Mouse (Mus musculus) v-Abl transformed pro-B cells (cell line): ENCODE results near the gene Plp2.

Experiments used
- in situ Hi-C, 2 experiments: fragments of 400-800 bp; cut with MboI; formaldehyde crosslinking; loops; one replicate each; pipeline ENCODE4 v1.15.1; 2025; ENCODE audit not compliant: unreplicated experiment in 2 of 2

Plp2 gene

GRCm38 (mm10) chrX:7665739-7666502 is 5.3 kb downstream of the Plp2 start:
- in situ Hi-C loops: no loop called here

- in situ Hi-C loops: no loop called here
These were observed 6.4 kb downstream of the Plp2 start for GRCm38 (mm10) chrX:7664791-7665190.

GRCm38 (mm10) chrX:7662936-7663335 is 8.3 kb downstream of the Plp2 start:
- in situ Hi-C loops: no loop called here

DNA sequence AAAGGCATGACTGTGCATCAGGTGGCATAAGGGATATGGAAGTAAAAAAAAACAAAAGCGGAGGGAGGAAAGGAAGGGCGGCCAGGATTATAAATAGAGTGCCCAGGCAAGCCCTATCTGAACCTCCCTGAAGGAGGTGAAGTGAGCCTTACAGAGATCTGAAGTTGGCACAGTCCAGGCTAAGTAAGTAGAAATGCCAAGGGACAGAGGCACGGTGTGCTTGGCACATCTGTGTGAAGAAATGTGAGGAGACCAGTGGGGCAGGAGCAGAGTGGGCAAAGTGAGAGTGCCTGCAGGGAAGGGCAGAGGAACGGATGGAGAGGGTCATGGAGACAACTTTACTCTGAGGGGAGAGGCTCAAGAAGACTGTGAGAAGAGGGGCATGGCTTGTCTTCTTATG is 10.1 kb downstream of the Plp2 start:
- in situ Hi-C loops: no loop called here

DNA sequence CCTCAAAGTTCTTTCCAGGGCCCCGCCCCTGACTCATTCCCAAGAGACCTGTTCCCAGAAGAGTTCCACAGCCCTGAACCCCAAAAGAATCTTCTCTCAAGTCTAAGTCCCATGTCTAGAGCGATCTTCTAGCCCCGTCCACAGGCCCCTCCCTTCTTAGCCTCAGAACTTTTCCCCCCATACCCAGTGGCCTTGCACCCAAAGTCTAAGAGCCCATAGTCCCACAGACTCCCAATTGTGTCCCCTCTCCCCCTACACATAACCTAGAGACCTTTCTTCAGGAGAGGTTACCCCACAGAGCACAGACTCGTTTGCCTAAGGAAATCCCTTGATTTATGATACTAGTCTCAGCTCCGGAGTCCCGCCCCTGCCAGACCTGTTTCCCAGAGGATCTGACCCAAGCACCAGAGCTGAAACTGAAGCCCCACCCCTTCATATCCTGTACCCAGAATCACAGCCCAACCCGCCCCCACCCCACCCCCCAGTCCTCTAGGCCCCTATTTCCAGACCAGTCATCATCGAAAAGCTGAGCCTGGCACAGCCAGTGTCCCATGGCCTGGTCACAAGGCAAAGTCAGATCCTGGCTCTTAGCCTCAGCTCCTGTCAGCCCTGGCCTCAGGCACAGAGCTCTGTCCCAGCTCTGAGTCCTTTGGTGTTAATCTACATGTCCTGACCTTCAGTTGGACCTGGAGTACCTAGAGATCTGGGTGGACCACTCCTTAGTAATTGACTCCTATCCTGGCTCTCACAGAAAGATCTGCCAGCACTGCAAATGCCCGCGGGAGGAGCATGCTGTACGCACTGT is 12.2 kb downstream of the Plp2 start:
- in situ Hi-C loops: no loop called here

DNA sequence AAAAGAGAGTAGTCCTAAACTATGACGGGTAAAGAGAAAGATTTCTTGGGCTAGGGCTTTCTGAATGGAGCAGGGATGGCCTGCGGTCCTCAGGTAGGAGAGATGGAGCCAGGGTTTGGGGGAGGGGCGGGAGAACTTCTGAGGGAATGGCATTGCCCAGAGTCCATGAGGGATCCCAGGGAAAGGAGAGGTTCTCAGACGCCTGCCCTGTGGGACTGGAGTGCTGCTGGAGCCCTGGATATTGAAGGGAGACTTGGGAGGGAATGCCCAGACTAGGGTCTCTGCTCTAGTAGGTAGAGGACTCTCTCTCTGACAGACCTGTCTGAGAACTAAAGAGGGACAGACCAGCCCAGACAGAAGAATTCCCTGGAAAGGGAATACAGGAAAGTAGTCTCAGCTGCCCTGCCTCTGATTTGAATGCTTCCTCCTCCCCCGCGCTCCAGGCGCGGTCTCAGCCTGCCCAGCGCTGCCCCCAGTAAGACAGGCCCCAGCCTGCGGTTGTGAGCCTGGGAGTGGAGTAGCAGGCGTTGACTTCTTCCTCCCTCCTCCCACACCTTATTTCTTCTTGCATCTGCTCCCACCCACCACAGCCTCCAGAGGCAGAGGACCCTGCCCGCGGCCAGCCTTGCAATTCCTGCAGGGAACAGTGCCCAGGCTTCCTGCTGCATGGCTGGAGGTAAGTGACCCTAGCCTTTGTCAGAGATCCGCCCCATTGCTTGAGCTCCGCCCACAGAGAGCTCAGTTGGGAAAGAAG is 13.0 kb downstream of the Plp2 start:
- in situ Hi-C loops: no loop called here

DNA sequence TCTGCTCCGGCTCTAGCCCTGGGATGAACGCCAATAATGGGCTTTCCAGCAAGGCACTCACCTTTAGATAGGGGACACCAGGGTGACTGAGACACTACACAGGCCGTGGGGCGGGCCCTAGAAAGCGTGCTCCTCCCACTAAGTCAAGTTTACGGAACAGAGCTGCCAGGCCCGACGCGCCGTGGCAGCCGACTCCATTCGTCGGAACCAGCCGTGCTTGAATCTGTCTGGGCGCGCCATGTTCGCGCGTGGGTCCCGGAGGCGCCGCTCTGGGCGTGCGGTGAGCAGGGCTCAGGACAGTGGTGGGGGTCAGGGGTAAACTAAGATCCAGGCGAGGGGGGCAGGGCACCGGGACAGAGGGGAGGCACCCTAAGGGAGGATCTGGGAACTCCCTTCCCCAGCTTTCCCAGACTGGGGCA is 14.0 kb downstream of the Plp2 start, which contains the start of gene Prickle3:
Prickle3 (plus strand) TSS at position 40 of the 419 bp plus-strand sequence.
- in situ Hi-C loops: no loop called here

- in situ Hi-C loops: loop anchor here (5.0 to 10.0 kb wide), 6 partner anchors 34 to 726 kb away; partner anchors contain the start of genes Gpkow (in 1 of the 2) and Magix (in 1 of the 2)
These were observed 22.4 kb downstream of the Plp2 start for GRCm38 (mm10) chrX:7648671-7649304.

GRCm38 (mm10) chrX:7645349-7645748 is 25.8 kb downstream of the Plp2 start:
- in situ Hi-C loops: loop anchor here (5.0 to 10.0 kb wide), 6 partner anchors 37 to 723 kb away; partner anchors contain the start of genes Gpkow (in 1 of the 2) and Magix (in 1 of the 2)

GRCm38 (mm10) chrX:7640785-7641184 is 30.4 kb downstream of the Plp2 start:
- in situ Hi-C loops: loop anchor here in 1 of 2 experiments (10.0 kb wide), 3 partner anchors 54 to 216 kb away; partner anchors contain the start of gene Gpkow

DNA sequence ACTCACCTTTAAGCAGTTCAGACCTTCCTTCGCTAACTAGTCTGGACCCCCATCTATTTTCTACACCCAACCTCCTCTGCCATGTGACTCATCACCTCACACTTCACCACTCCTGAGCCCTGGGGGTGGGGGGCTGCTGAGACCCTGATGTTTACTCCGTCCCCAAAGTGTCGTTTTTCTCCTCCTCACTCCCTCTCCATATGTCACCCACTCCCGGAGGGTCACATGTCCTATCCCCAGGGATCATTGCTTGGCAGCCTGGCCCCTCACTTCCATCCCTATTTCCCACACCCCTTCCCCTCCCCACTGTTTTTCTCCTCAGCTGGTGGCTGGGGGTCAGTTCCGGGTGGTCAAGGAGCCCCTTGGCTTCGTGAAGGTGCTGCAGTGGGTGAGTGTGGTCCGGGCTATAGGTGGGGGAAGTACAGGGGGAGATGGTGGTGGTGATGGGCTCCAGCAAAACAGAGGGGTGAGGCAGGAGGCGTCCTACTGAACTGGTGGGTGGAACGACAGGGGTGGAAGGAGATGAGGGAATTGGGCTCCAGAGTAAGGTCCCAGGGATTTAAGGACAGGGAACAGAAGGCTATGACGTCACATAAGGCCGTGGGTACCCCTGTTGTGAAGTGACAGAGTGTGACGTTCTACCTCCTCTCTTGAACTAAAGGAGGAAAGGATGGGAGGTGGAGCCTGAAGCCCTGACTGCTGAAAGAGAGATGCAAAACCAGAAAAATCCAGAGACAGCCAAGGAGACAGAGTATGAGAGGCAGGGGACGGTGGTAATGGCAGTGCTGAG is 31.5 kb downstream of the Plp2 start:
- in situ Hi-C loops: loop anchor here in 1 of 2 experiments (10.0 kb wide), 3 partner anchors 55 to 215 kb away; partner anchors contain the start of gene Gpkow

DNA sequence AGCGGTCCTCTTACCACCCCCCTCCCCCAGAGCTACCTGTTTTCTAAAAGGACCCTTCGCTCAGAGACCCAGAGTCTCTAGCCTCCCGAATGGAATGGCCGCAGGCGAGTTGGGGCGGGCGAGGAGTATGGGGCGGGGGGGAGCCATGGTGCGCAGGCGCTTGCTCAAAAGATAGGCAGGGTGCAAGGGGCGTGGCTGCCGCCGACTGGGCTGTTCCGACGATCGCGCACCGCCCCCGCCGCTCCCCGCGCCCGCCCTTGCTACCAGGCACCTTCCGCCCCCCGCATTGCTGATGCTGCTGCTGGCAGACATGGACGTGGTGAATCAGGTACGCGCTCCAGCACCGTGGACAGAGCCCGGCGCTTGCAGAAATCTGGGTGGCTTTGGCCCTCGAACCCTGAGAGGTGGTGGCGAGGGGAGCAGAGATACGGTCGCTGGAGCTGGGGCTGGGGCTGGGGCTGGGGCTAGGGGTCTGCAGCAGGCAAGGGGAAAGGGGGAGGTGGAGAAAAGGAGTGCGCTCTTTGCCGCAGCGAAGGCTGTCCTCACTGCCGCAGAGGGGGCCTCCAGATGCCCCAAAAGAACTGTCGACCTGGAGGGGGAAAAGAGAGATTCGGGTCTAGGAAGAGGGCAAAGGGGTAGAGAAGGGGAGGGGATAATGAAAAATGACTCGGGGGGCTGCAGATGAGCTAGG is 32.6 kb downstream of the Plp2 start, which contains the start of gene Syp:
Syp (plus strand) TSS at position 71 of the 691 bp plus-strand sequence.
- in situ Hi-C loops: no loop called here

GRCm38 (mm10) chrX:7635101-7635500 is 36.1 kb downstream of the Plp2 start:
- in situ Hi-C loops: no loop called here

DNA sequence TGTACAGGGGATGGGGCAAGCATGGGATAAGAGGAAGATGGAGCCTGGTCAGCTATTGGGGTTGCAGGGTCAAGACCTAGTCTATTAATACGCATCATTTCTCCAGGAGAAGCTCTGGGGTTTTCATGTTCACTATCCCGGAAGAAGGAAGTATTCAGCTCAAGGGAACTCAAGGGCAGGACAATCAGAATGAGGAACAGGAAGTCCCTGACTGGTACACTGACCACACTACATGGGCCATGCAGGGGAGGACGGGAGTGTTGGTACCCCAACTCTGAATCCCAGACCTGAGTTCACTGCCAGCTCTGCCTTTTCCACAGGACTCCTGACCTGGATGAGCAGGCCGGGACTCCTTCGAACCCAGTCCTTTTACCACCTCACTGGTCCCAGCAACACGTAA is 38.6 kb downstream of the Plp2 start:
- in situ Hi-C loops: no loop called here
